Mouse (Mus musculus): Measurements from ENCODE around the gene Ppp1r10. TPM values are rescaled to one million over a fixed set of nuclear protein-coding genes. Genes with fewer than 3 reads are reported as not detected.

The Ppp1r10 gene
- total and polyA plus RNA-seq, 3 experiments: 14.5 to 70.3 (median 31.6) TPM

DNA sequence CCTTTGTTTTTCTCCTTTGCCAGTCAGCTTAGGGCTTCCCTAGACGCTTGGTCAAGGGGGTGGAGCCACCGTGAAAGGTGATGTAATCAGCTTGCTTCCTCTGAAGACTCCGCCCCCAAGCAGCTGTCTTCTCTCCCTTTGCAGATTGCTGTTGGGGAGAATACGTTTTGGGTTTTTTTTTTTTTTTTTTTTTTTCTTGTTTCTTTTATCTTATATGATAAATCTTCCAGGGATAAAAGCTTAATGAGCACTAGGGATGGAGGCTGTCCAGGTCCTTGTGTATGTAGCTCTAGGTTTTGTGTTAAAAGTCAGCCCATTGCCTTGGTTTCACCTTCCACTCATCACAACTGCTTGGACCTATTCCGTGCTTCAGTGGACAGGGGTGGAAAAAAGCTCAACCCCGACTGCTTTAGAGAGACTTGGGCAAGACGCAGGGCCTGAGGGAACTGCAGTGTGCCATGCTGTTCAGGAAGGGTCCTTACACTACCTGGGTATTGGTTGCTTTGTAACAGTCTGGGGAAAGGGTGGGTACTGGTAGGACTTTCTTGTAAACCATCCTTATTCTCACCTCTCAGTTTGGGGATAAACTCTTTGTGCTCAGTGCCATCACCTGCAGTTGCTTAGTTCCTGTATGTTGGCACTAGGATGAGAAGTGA, 3.0 kb downstream of the Ppp1r10 start (continued):
- TF ChIP-seq MAZ (IDR thresholded peaks at IDR 0.05; ENCODE audit: low read depth, low read length): peak; percentile 69; the same call in 1 of the 2 replicates
- peak; percentile 8; the same call in 1 of the 2 replicates for TF ChIP-seq MXI1 (IDR thresholded peaks at IDR 0.05; ENCODE audit: low read depth, low read length)
- TF ChIP-seq MAFK (IDR thresholded peaks at IDR 0.05; ENCODE audit: insufficient replicate concordance, low read length): no peak
- no peak for TF ChIP-seq CHD2 (IDR thresholded peaks at IDR 0.05; ENCODE audit: low read length)

DNA sequence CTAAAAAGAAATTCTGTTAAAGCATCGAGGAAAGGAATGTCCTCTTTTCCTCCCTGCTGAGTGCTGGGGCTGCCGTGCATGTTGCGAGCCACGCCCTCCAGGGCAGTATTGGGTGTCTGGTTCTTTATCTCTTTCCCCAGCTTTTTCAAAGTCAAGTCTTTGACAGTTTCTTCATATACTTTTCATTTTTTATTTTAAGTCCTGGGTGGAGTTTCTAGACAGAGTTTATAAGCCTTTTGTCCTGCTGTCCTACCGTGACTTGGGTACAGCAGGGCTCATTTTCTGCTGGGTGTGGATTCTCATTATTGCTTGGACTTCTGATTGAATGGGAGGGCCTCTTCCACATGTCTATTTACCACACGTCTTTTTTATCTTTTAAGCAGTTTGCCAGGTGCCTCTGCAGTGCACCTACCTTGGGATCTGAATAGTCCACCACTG, 3.6 kb downstream of the Ppp1r10 start:
- H3K4me3 ChIP-seq (replicated peaks in 1 of 3; ENCODE audit: low read depth in 2 of 3, low read length in 2 of 3, poor library complexity in 1 of 3): peak overlapping the region in 1 of 3 experiments; percentile 77
- dilution Hi-C loops (cut with MboI; ENCODE audit: extremely low pct_ligation_motif_present, extremely low pct_unique_long_range_greater_than_20kb, low sequenced_read_pairs): no loop called here
- peaks cover 6 to 48% of the 10 kb centered on the region in 2 experiments; a peak in 3 of 4 replicates for H3K4me1 ChIP-seq (ENCODE audit: control insufficient read depth in 1 of 2, insufficient read depth in 2 of 2)
- H3K27me3 ChIP-seq (replicated peaks): no peaks in the 10 kb centered on the region
- H3K36me3 ChIP-seq (replicated peaks in 1 of 2; ENCODE audit: control insufficient read depth in 1 of 2, insufficient read depth in 1 of 2, low read length in 1 of 2): peaks cover 27 to 60% of the 10 kb centered on the region in 2 experiments
- peaks cover 39% of the 10 kb centered on the region for H3K79me2 ChIP-seq (replicated peaks; ENCODE audit: control insufficient read depth, extremely low read depth, insufficient read depth, poor library complexity, severe bottlenecking)
- peak overlapping the region; percentile 74; the same call in 1 of the 2 replicates for H3K4me2 ChIP-seq (ENCODE audit: insufficient read depth, low read depth, poor library complexity, severe bottlenecking)
- no peaks in the 10 kb centered on the region for H3K9me3 ChIP-seq (replicated peaks; ENCODE audit: low read length)
- no peak for DNase-seq (ENCODE audit: extremely low read depth)
- no peak for TF ChIP-seq CTCF (conservative IDR thresholded peaks at IDR 0.05 in 1 of 2, IDR thresholded peaks at IDR 0.05 in 1 of 2; ENCODE audit: low read depth in 2 of 2, low read length in 2 of 2)
- no peak for TF ChIP-seq UBTF (IDR thresholded peaks at IDR 0.05; ENCODE audit: low read depth, low read length)
- TF ChIP-seq NRF1 (IDR thresholded peaks at IDR 0.05; ENCODE audit: low read depth, low read length): no peak
- TF ChIP-seq MXI1 (IDR thresholded peaks at IDR 0.05; ENCODE audit: low read depth, low read length): peak; percentile 2; the same call in 1 of the 2 replicates
- TF ChIP-seq RAD21 (IDR thresholded peaks at IDR 0.05; ENCODE audit: low read depth, low read length): no peak
- TF ChIP-seq SIN3A (IDR thresholded peaks at IDR 0.05; ENCODE audit: low read length): no peak
- no peak for TF ChIP-seq RCOR1 (conservative IDR thresholded peaks at IDR 0.05; ENCODE audit: low read depth, low read length)
- H3K9ac ChIP-seq (ENCODE audit: insufficient read depth, low read depth): peak overlapping the region; percentile 46; the same call in 1 of the 2 replicates
- in situ Hi-C loops (cut with MboI; ENCODE audit: low pct_ligation_motif_present, low pct_unique_long_range_greater_than_20kb, low sequenced_read_pairs): no loop called here
- no peak overlapping the region for H3K27ac ChIP-seq (ENCODE audit: insufficient read depth, low read depth)

GRCm38 (mm10) chr17:35920384-35920783, 4.2 kb downstream of the Ppp1r10 start:
- peak overlapping the region; percentile 74; the same call in 1 of the 2 replicates for H3K4me2 ChIP-seq (ENCODE audit: insufficient read depth, low read depth, poor library complexity, severe bottlenecking)
- H3K4me3 ChIP-seq (replicated peaks in 1 of 3; ENCODE audit: low read depth in 2 of 3, low read length in 2 of 3, poor library complexity in 1 of 3): no peak overlapping the region
- no peak for TF ChIP-seq MAFK (IDR thresholded peaks at IDR 0.05; ENCODE audit: insufficient replicate concordance, low read length)
- no peak for TF ChIP-seq IRF4 (IDR thresholded peaks at IDR 0.05; ENCODE audit: low read depth, low read length)
- TF ChIP-seq POLR2A (IDR thresholded peaks at IDR 0.05; ENCODE audit: low read depth, low read length): 0 out of 2 replicates have a peak, but pooled peaks have one; percentile 0
- no peak for TF ChIP-seq JUN (IDR thresholded peaks at IDR 0.05; ENCODE audit: insufficient read depth, low read depth, low read length)
- no peaks in the 10 kb centered on the region for H3K27me3 ChIP-seq (replicated peaks)
- peaks cover 6 to 47% of the 10 kb centered on the region in 2 experiments; a peak in 3 of 4 replicates for H3K4me1 ChIP-seq (ENCODE audit: control insufficient read depth in 1 of 2, insufficient read depth in 2 of 2)
- H3K9me3 ChIP-seq (replicated peaks; ENCODE audit: low read length): no peaks in the 10 kb centered on the region
- peak overlapping the region; percentile 46 for H3K9ac ChIP-seq (ENCODE audit: insufficient read depth, low read depth)
- no peak for DNase-seq (ENCODE audit: extremely low read depth)
- peaks cover 31 to 65% of the 10 kb centered on the region in 2 experiments for H3K36me3 ChIP-seq (replicated peaks in 1 of 2; ENCODE audit: control insufficient read depth in 1 of 2, insufficient read depth in 1 of 2, low read length in 1 of 2)
- H3K27ac ChIP-seq (ENCODE audit: insufficient read depth, low read depth): no peak overlapping the region
- H3K79me2 ChIP-seq (replicated peaks; ENCODE audit: control insufficient read depth, extremely low read depth, insufficient read depth, poor library complexity, severe bottlenecking): peaks cover 34% of the 10 kb centered on the region
- in situ Hi-C loops (cut with MboI; ENCODE audit: low pct_ligation_motif_present, low pct_unique_long_range_greater_than_20kb, low sequenced_read_pairs) (no loop called here), dilution Hi-C loops (cut with MboI; ENCODE audit: extremely low pct_ligation_motif_present, extremely low pct_unique_long_range_greater_than_20kb, low sequenced_read_pairs) (no loop called here)

All from CH12.LX (cell line).